Mouse (Mus musculus): ENCODE data around the gene Stam2. TPM values are rescaled to one million over a fixed set of nuclear protein-coding genes. Genes with fewer than 3 reads are reported as not detected.

The Stam2 gene
- total RNA-seq, 2 experiments from 2014 or later = 38.5 TPM

GRCm38 (mm10) chr2:52732001-52732400 lies 10.1 kb downstream of the Stam2 start:
- DNase-seq (ENCODE audit: low spot score in 2 of 2) = no peak

- no peak for DNase-seq (ENCODE audit: low spot score in 2 of 2)
Observed at GRCm38 (mm10) chr2:52730891-52731290, 11.2 kb downstream of the Stam2 start.

GRCm38 (mm10) chr2:52720231-52721025 lies 21.7 kb downstream of the Stam2 start:
- DNase-seq (ENCODE audit: low spot score in 2 of 2) = no peak

- DNase-seq (ENCODE audit: low spot score in 2 of 2) = no peak
Observed at GRCm38 (mm10) chr2:52717076-52717475, 25.0 kb downstream of the Stam2 start.

GRCm38 (mm10) chr2:52715538-52715937 lies 26.5 kb downstream of the Stam2 start:
- DNase-seq (ENCODE audit: low spot score in 2 of 2) = no peak

GRCm38 (mm10) chr2:52714111-52714510 lies 28.0 kb downstream of the Stam2 start:
- DNase-seq (ENCODE audit: low spot score in 2 of 2) = no peak

- DNase-seq (ENCODE audit: low spot score in 2 of 2) = no peak
Observed at GRCm38 (mm10) chr2:52710804-52711203, 31.3 kb downstream of the Stam2 start.

- DNase-seq (ENCODE audit: low spot score in 2 of 2) = no peak
Observed at GRCm38 (mm10) chr2:52709417-52709816, 32.7 kb downstream of the Stam2 start.

GRCm38 (mm10) chr2:52701368-52702036 lies 40.6 kb downstream of the Stam2 start:
- no peak for DNase-seq (ENCODE audit: low spot score in 2 of 2)

- no peak for DNase-seq (ENCODE audit: low spot score in 2 of 2)
Observed at GRCm38 (mm10) chr2:52700352-52700751, 41.7 kb downstream of the Stam2 start.

GRCm38 (mm10) chr2:52694604-52695003 lies 47.5 kb downstream of the Stam2 start:
- no peak for DNase-seq (ENCODE audit: low spot score in 2 of 2)

GRCm38 (mm10) chr2:52691745-52692144 lies 50.3 kb downstream of the Stam2 start:
- no peak for DNase-seq (ENCODE audit: low spot score in 2 of 2)

- DNase-seq (ENCODE audit: low spot score in 2 of 2) = no peak
Observed at GRCm38 (mm10) chr2:52686601-52687000, 55.5 kb downstream of the Stam2 start.

GRCm38 (mm10) chr2:52677589-52677988 lies 64.5 kb downstream of the Stam2 start:
- no peak for DNase-seq (ENCODE audit: low spot score in 2 of 2)

- no peak for DNase-seq (ENCODE audit: low spot score in 2 of 2)
Observed at GRCm38 (mm10) chr2:52676913-52677303, 65.2 kb downstream of the Stam2 start.

GRCm38 (mm10) chr2:52676023-52676912 lies 65.8 kb downstream of the Stam2 start, which contains the start of gene Cacnb4:
TSS of gene Cacnb4 (minus strand) at chr2:52676831.
- DNase-seq (ENCODE audit: low spot score in 2 of 2) = peak in 1 of 2 experiments; percentile 7

- no peak for DNase-seq (ENCODE audit: low spot score in 2 of 2)
Observed at GRCm38 (mm10) chr2:52675278-52675987, 66.6 kb downstream of the Stam2 start.

GRCm38 (mm10) chr2:52674886-52675277 lies 67.2 kb downstream of the Stam2 start:
- no peak for DNase-seq (ENCODE audit: low spot score in 2 of 2)

- DNase-seq (ENCODE audit: low spot score in 2 of 2) = no peak
Observed at GRCm38 (mm10) chr2:52673172-52673571, 68.9 kb downstream of the Stam2 start.

- DNase-seq (ENCODE audit: low spot score in 2 of 2) = no peak
Observed at GRCm38 (mm10) chr2:52670733-52671132, 71.3 kb downstream of the Stam2 start.

GRCm38 (mm10) chr2:52668480-52668879 lies 73.6 kb downstream of the Stam2 start:
- no peak for DNase-seq (ENCODE audit: low spot score in 2 of 2)

Data from adrenal gland, postnatal 4 days (tissue).